Mouse (Mus musculus): ENCODE measurements around the gene Clec11a. TPM values are rescaled to one million over a fixed set of nuclear protein-coding genes. Genes with fewer than 3 reads are reported as not detected.
A peak's percentile ranks its signal among the peaks of the same experiment; 100 is the strongest.

The Clec11a gene
- polyA plus RNA-seq, 1 experiment from 2014 or later, result 2.1 TPM

DNA sequence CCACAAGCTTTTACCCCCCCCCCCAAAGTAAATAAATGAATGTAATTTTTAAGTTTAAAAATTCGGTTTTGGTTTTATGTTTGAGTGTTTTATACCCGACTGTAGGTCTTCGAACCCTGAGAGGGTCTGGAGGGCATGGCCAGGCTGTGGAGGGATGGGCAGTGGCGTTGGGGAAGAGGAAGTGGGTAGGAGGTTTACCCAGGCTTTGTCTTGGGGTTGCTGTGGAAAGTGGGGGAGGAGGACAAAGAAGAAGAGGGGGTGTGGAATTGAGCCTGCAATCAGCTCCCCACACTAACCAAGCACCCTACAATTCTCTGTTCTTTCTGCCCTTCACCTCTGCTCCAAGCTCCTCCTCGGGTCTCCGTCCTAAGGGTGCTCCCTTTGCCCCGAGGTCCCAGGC lies 34.2 kb downstream of the Clec11a start:
- ATAC-seq (ENCODE audit: low FRiP score, low read depth), result no peak
- 85% methylated on average over 7 of the region's 7 CpGs for WGBS

DNA sequence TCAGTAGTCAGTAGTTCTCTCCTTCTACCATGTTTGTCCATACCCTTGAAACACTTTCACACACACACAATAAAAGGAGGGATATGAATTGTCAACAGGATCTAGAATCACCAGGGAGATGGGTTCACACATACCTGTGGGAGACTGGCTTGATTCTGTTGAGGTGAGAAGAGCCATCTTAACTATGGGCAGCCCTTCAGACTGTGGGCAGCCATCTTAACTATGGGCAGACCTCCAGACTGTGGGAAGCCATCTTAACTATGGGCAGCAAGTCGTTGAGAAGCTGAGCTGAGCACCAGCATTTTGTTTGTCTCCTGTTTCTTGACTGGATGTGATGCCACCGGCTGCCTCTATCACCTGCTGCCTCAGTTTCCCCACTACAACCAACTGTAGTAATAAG lies 35.4 kb downstream of the Clec11a start:
- Histone ChIP-seq H3K36me3 (no peaks in the 10 kb centered on the region), H3K27ac (no peak overlapping the region), H3K4me3 (no peak overlapping the region), H3K9me3 (no peaks in the 10 kb centered on the region), H3K27me3 (replicated peaks) (peaks cover 32% of the 10 kb centered on the region), H3K4me2 (replicated peaks) (no peak overlapping the region), H3K4me1 (no peaks in the 10 kb centered on the region), H3K9ac (no peak overlapping the region)
- WGBS, result 71% methylated on average over 2 of the region's 2 CpGs
- no peak for ATAC-seq (ENCODE audit: low FRiP score, low read depth)

More for the DNA sequence above, 34.2 kb downstream of the Clec11a start:
- Histone ChIP-seq H3K27ac (no peak overlapping the region), H3K36me3 (no peaks in the 10 kb centered on the region), H3K4me1 (no peaks in the 10 kb centered on the region), H3K9ac (no peak overlapping the region), H3K27me3 (replicated peaks) (peaks cover 30% of the 10 kb centered on the region), H3K9me3 (no peaks in the 10 kb centered on the region), H3K4me2 (replicated peaks) (no peak overlapping the region), H3K4me3 (no peak overlapping the region)

DNA sequence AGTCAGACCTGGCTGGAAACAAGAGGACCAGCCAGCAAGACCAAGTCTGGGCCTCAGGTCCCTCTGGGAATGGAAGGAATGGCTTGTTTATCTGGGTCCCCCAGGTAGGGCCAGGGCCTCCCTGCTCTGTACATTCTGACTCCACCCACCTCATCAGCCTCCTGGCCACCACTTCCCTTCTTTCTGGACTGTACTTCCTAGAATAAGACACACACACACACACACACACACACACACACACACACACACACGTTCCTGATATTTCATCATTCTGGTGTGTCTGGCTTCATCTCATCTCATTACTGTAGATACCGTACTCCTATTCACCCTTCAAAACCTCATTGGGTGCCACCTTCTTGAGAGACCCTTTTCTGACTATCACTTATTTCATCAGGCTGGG lies 37.3 kb downstream of the Clec11a start:
- ATAC-seq (ENCODE audit: low FRiP score, low read depth), result no peak
- Histone ChIP-seq H3K27me3 (replicated peaks) (peaks cover 25% of the 10 kb centered on the region), H3K36me3 (no peaks in the 10 kb centered on the region), H3K4me1 (no peaks in the 10 kb centered on the region), H3K9me3 (no peaks in the 10 kb centered on the region), H3K4me2 (replicated peaks) (no peak overlapping the region), H3K9ac (no peak overlapping the region), H3K27ac (no peak overlapping the region), H3K4me3 (no peak overlapping the region)
- 85% methylated on average over 2 of the region's 2 CpGs for WGBS

DNA sequence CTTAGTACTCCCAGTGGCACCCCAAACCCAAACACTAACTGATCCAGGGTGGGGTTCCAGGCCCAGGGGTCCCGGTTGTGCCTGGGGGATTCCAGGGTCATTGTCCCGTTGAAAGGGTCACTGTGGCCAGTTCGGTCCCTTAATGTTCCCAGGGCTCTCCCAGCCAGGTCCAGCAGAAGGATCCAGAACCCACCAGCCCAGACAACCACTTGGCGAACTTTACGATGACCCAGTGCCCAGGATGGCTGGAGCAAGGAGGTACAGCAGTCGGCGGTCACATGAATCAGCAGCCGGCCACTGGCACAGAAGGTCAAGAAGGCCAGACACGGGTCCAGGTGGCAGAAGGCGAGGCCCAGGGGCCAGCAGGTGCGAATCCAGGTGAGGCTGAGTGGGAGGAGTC lies 38.6 kb downstream of the Clec11a start:
- ATAC-seq (ENCODE audit: low FRiP score, low read depth), result no peak
- peaks cover 21% of the 10 kb centered on the region for H3K27me3 ChIP-seq (replicated peaks)
- no peaks in the 10 kb centered on the region for H3K36me3 ChIP-seq
- 82% methylated on average over 11 of the region's 11 CpGs for WGBS
- peaks cover 4% of the 10 kb centered on the region for H3K4me1 ChIP-seq
- no peak overlapping the region for H3K4me3 ChIP-seq
- no peak overlapping the region for H3K4me2 ChIP-seq (replicated peaks)
- no peak overlapping the region for H3K27ac ChIP-seq
- no peaks in the 10 kb centered on the region for H3K9me3 ChIP-seq
- H3K9ac ChIP-seq, result no peak overlapping the region

DNA sequence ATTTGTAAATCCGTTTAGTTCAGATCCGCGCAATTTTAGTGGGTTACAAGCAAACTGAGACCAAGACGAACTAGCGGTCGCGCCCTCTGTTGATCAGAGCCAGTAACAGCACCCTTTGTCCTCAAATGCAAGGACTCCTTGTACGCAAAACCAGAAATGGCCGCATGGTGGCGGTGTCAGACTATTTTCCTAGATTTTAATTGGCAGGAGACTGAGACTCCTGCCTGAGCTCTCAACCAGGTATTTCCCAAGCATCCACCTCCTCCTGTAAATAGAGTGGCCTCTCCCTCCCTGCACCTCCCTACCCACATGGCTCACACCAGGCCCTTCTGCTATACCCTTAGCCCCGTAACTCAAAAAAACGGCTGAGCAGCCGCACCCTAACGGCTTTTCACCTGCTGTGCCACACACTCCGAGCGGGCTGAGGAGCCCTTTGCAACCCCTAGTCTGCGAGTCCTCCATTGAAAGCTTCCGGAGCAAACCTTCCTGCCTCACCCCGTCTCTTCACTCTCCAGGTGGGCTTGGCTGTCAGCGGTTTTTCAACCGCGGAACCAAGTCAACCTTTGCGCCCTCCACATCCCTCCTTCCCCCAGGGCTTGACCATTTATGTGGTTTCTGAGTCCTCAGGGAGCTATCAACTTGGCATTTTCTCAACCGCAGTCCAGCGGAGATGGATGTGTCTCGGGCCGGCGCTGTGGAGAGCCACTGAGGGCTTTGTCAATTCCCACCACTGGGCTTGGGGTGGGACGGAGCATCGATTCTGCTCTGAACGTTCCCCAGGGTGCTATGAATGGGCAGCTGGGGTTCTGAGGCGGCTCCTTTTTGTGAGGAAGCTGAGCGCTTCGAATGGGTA lies 43.7 kb downstream of the Clec11a start:
- Histone ChIP-seq H3K27ac (no peak overlapping the region), H3K4me3 (peak overlapping the region; percentile 16; the same call in 1 of the 2 replicates), H3K4me2 (replicated peaks) (peak overlapping the region; percentile 57), H3K36me3 (no peaks in the 10 kb centered on the region), H3K9me3 (no peaks in the 10 kb centered on the region), H3K27me3 (replicated peaks) (peaks cover 11% of the 10 kb centered on the region; the same call in 1 of the 2 replicates), H3K9ac (peak overlapping the region; percentile 35; the same call in 1 of the 2 replicates), H3K4me1 (peaks cover 6% of the 10 kb centered on the region)
- peak; percentile 80 for ATAC-seq (ENCODE audit: low FRiP score, low read depth)
- 1% methylated on average over 34 of the region's 34 CpGs for WGBS

DNA sequence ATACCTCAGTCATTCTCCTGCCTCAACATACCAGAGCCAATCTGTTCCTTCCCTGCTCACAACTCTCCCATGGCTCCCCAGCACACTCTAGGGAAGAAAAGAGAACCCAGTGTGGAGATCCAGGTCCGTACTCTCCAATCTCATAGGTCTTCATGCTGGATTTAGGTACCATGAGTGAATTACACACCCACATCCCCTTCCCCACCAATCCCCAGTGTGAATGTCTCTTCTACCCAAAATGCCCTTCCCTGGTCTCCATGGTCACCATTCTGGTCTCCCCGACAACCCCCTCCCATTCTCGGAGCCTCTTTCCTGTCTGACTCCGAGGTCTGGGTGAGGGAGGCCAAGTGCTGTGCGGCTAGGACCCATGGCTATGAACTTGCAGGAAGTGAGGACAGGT lies 45.6 kb downstream of the Clec11a start, which contains the start of gene Gm15517:
Gene Gm15517, plus strand, starts transcription at position 301 of the 400 bp plus-strand sequence.
- no peak within 1 kb of the TSS for H3K27ac ChIP-seq
- no peak for ATAC-seq (ENCODE audit: low FRiP score, low read depth)
- H3K4me1 ChIP-seq, result peaks cover 6% of the 10 kb centered on the region
- no peak within 1 kb of the TSS for H3K9ac ChIP-seq
- H3K4me2 ChIP-seq (replicated peaks), result no peak within 1 kb of the TSS
- WGBS, result 57% methylated on average over 5 of the region's 5 CpGs
- H3K9me3 ChIP-seq, result no peaks in the 10 kb centered on the region
- no peak within 1 kb of the TSS for H3K4me3 ChIP-seq
- H3K36me3 ChIP-seq, result no peaks in the 10 kb centered on the region
- H3K27me3 ChIP-seq (replicated peaks), result peaks cover 8% of the 10 kb centered on the region; the same call in 1 of the 2 replicates

DNA sequence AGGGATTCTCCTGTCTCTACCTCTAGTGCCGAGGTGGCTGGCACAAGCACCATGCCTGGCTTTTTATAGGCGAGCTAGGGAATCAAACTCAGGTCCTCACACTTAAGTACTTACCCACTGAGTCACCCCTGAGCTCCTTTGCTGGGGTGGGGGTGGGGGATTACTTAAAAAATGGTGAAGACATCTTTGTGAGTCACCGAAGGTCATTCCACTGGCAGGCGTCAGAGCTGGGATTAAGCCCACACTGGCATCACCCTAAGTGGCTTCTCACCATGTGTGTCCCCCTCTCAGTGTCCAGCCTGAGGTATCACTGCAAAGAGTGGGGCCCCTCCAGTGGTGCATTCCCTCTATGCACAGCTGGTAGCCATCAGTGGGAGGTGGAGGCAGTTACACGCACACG lies 46.3 kb downstream of the Clec11a start:
- Histone ChIP-seq H3K4me2 (replicated peaks) (no peak overlapping the region), H3K27ac (no peak overlapping the region), H3K4me3 (no peak overlapping the region), H3K9ac (no peak overlapping the region), H3K27me3 (replicated peaks) (peaks cover 8% of the 10 kb centered on the region; the same call in 1 of the 2 replicates), H3K36me3 (no peaks in the 10 kb centered on the region), H3K9me3 (no peaks in the 10 kb centered on the region), H3K4me1 (peaks cover 6% of the 10 kb centered on the region)
- ATAC-seq (ENCODE audit: low FRiP score, low read depth), result no peak
- 79% methylated on average over 6 of the region's 6 CpGs for WGBS

DNA sequence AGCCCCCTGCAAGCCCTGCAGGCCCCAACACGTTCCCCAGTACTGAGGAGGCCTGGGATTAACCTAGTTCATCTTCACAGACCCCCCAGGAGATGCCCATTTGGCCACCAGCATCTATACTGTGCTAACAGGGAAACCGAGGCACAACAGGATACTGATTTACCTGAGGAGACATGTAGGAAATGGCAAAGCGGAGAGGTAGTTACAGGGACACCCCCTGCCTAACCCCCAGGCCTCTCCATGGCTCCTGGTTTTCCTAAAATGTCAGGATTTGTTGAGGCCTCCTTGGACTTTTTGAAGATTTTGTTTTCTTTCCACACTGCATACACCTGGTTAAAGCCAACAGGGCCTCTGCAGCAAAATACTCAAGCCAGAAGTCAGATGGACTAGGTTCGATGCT lies 49.4 kb downstream of the Clec11a start, which contains the start of gene Acp4:
Gene Acp4, minus strand, starts transcription at position 101 of the 400 bp plus-strand sequence.
- Histone ChIP-seq H3K9me3 (no peaks in the 10 kb centered on the region), H3K27ac (no peak within 1 kb of the TSS), H3K36me3 (peaks cover 17% of the 10 kb centered on the region), H3K4me1 (0 out of 2 replicates have a peak, but pooled peaks cover 3% of the 10 kb centered on the region), H3K27me3 (replicated peaks) (no peaks in the 10 kb centered on the region; the same call in 1 of the 2 replicates), H3K9ac (no peak within 1 kb of the TSS), H3K4me2 (replicated peaks) (no peak within 1 kb of the TSS), H3K4me3 (no peak within 1 kb of the TSS)
- ATAC-seq (ENCODE audit: low FRiP score, low read depth), result no peak
- WGBS, result 81% methylated on average over 4 of the region's 4 CpGs

DNA sequence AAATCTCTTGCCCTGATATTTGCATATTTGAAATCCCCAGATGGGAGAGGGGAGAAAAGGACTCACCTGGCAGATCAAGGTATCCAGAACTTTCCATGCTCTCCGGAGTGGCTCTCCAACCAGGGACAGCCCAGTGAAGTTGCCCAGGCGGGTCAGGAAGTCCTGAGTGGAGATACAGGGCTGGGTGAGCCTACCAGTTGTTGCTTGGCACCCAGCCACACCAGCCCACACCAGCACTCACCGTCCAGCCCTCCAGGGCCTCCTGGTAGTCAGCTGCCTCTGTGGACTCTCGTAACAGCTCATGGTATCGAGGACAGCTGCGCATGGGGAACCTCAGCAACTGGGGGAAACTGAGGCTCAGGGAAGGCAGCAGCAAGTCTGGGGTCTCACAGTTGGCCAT lies 51.8 kb downstream of the Clec11a start:
- Histone ChIP-seq H3K4me1 (0 out of 2 replicates have a peak, but pooled peaks cover 3% of the 10 kb centered on the region), H3K9me3 (no peaks in the 10 kb centered on the region), H3K27me3 (replicated peaks) (no peaks in the 10 kb centered on the region), H3K4me2 (replicated peaks) (no peak overlapping the region), H3K27ac (no peak overlapping the region), H3K36me3 (peaks cover 35% of the 10 kb centered on the region), H3K4me3 (no peak overlapping the region), H3K9ac (no peak overlapping the region)
- WGBS, result 87% methylated on average over 6 of the region's 6 CpGs
- ATAC-seq (ENCODE audit: low FRiP score, low read depth), result no peak

DNA sequence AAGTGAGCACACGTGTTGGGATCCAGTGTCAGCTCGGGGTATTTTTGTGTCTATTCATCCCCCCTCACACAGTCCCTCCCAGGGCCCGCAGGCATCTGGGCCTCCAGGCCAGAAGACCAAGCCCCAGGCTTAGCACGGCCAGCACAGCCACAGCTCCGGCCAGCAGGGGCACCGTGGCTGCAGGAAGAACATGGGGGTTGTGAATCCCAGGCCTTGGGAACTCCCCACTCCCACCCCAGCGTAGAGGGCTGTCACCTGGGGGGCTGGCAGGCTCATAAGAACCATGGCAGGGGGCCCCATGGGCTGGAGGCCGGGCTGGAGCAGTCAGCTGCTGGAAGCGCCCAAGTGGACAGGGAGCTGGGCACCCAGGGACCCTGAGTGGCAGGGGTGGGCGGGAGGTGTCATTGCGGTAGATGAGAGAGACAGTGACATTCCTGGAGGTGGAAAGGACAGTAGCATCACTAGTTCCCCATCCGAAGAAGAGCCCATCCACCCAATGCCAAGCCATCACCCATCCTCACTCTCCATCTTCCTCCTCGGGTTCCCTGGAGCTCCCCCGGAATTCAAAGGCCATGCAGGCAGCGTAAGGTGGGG lies 53.6 kb downstream of the Clec11a start:
- Histone ChIP-seq H3K9ac (no peak overlapping the region), H3K27ac (no peak overlapping the region), H3K9me3 (no peaks in the 10 kb centered on the region), H3K4me3 (no peak overlapping the region), H3K27me3 (replicated peaks) (no peaks in the 10 kb centered on the region), H3K4me1 (peaks cover 3% of the 10 kb centered on the region; the same call in 1 of the 2 replicates), H3K36me3 (peaks cover 51% of the 10 kb centered on the region), H3K4me2 (replicated peaks) (no peak overlapping the region)
- ATAC-seq (ENCODE audit: low FRiP score, low read depth), result no peak
- WGBS, result 69% methylated on average over 15 of the region's 15 CpGs

All from neural tube, embryonic 12.5 days (tissue).